Mouse (Mus musculus): Measurements from ENCODE around the gene Lrrc8d.

DNA sequence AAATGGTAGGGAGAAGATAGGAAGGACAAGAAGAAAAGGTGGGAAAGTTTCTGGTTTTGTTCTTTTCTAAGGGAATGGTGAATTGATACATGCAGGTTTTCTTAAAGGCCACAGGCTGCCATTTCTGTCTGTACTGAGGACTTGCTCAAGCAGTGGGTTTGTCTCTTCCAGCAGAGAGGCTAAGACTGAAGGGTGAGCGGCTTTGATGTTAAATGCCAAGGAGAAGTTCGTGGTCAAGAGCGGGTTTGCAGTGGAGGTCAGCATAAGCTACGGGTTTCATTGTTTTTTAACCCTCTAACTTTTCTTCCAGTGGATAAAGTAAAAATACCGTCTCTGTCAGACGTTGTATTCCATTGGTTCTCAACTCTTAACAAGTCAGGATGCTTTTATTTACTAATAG, 36.6 kb downstream of the Lrrc8d start:
- no peak for TF ChIP-seq CTCF (IDR thresholded peaks at IDR 0.05; ENCODE audit: borderline replicate concordance, control insufficient read depth, extremely low read depth, insufficient read depth, low read length, poor library complexity)
- no peak for TF ChIP-seq POLR2A (IDR thresholded peaks at IDR 0.05; ENCODE audit: control insufficient read depth, extremely low read depth, insufficient read depth, low read length, poor library complexity)

All from thymus, adult 2 months (tissue).